Mouse (Mus musculus) embryo, embryonic 10.5 days (tissue): ENCODE data around the gene Scmh1.

Experiments
- DNase-seq: peaks from one replicate; pipeline ENCODE4 v3.0.0-alpha.2; 2015; ENCODE audit warnings: low spot score

Scmh1 gene

GRCm38 (mm10) chr4:120405806-120406638, 941 bp downstream of the Scmh1 start:
- peak; percentile 55 for DNase-seq

GRCm38 (mm10) chr4:120406639-120407273, 1.7 kb downstream of the Scmh1 start:
- no peak for DNase-seq

- no peak for DNase-seq
These were observed 13.0 kb downstream of the Scmh1 start for GRCm38 (mm10) chr4:120418053-120418452.

DNA sequence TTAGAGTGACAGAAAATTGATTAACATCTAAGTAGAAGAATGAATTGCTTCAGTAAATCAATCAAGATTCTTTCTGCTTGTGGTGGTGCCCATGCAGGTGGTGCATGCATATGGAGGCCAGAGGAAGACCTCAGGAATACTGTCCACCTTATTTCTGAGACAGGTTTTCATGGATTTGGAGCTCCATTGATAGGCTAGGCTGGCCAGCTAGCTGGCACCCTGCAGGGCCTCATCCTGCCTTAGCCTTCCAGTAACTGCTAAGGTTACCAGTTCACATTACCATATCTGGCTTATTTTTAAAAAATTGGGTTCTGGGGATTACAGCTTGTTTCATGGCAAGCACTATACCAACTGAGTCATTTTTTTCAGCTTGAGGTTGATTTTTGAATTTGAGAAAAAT, 15.1 kb downstream of the Scmh1 start:
- no peak for DNase-seq

DNA sequence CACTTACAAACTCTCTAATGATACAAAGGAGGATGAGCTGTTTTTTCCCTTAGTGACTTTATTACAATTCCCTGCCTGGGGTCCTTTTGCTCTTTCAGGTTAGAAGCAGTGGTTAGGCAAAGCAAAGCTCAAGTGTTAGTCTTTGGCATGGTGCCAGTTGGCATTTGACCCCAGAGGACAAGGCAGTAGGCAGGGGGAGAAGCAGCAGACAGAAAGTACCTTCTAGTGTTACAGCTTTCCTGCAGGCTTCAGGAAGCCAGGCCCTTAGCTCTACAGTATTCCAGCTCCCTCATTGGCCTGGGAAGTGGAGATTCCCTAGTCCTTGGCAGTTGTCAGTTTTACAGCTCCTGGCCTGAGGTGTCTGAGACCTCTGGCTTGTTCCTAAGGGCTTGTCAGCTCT, 15.6 kb downstream of the Scmh1 start:
- no peak for DNase-seq

DNA sequence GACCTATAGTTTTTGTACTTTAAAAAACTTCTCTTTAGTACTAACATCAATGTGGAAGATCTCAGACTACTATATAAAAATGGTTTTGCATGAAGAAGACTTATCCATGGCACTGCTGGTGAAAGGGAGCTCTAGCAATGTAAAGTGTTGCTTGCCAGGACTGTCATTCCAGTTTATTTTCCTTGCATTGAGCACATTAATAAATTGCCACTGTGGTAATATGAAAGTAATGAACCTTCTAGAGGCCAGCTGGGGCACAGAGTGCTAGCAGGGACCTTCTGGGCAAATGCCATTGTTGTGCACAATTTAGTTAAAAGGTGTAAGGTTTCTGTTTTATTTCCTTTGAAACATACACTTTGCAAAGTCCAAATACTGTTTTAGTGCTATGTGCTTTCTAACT, 25.5 kb downstream of the Scmh1 start:
- DNase-seq: no peak

DNA sequence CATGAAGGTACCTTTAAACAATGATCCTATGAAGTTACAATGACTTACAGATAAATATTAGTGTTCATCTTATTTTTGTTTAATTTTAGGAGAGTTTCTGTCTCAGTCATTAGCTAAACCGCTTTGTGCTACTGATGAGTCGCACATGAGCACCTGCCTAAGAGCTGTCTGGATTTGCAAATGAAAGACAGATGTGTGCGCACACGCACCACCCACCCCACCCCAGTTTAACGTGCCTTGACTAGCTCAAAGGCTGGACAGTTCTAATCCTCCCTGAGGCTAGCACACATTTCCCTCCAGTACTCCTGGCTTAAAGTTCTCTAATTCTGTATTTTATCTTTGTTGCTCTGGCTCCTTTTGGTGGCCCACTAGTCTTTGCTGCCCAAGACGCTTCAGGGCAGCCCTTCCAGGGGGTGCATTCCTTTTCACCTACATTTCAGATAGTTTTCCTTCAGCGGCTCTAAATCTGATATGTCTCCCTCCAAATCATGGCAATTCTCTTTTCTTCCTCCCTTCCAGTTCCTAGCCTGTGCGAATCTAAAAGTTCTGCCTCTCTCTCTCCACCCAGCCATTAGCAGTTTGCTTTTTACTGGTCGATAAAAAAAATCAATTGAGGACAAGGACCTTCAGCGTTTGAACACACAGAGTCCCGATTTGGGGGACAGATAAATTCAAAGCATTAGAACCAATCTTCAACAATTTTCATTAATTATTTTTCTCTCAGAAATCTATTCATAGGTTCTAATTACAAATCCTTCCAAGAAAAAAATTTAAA, 27.7 kb downstream of the Scmh1 start:
- peak; percentile 21 for DNase-seq

DNA sequence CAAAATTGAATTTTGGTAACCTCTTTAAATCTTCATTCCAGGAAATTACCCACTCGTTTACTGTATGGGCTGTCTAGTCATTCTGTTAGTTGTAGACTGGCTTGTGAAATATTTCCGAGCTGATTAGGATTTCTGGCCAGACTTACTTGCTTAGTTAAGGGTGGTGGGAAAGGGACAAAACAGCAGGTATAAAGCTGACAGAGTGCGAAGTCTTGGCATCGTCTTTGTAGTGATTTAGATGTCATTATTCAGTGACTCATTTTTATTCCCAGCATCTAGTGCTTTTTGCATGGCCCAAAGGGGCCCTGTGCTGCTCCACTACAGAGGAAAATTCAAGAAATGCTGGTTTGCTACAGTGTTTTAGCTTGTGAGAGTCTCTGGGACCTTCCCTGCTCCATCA, 56.7 kb downstream of the Scmh1 start:
- no peak for DNase-seq

- DNase-seq: no peak
These were observed 67.9 kb downstream of the Scmh1 start for GRCm38 (mm10) chr4:120472946-120473345.

GRCm38 (mm10) chr4:120487707-120488106, 82.6 kb downstream of the Scmh1 start:
- no peak for DNase-seq

GRCm38 (mm10) chr4:120506955-120507354, 101.9 kb downstream of the Scmh1 start:
- DNase-seq: no peak

GRCm38 (mm10) chr4:120511203-120511602, 106.1 kb downstream of the Scmh1 start:
- DNase-seq: no peak

GRCm38 (mm10) chr4:120514366-120514765, 109.3 kb downstream of the Scmh1 start:
- DNase-seq: no peak

DNA sequence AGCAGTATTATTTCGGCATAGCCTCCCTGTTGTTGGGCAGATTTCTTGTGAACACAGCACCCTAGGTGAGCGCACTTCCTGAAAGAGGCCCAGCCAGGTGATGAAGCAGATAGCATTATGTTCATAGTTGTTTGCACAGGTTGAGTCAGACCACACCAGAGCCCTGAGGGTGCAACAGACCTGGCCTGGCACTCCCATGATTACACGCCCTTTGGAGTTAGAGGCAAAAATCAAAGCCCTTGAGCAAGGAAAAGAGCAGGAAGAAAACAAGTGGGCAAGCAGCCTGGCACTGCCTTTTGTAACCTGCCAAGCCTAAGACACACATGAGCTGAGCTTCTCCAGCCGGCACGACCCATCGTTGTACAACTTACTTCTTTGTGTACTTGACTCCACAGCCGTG, 111.4 kb downstream of the Scmh1 start:
- no peak for DNase-seq

DNA sequence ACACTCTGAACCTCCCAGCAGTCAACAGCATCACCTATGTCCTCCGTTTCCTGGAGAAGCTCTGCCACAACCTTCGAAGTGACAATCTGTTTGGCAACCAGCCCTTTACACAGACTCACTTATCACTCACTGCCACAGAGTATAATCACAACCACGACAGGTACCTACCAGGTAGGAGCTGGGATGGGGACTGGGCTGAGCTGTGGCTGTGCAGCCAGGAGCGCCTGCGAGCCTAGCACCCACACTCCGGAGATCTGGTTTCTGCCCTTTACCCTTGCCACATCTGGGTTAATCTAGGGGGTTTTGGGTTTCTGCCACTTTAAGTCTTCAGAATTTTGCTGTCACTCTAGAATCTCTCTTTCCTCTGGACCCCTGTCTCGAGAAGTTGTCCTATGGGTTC, 111.8 kb downstream of the Scmh1 start:
- DNase-seq: no peak

GRCm38 (mm10) chr4:120517335-120517734, 112.3 kb downstream of the Scmh1 start:
- DNase-seq: no peak

DNA sequence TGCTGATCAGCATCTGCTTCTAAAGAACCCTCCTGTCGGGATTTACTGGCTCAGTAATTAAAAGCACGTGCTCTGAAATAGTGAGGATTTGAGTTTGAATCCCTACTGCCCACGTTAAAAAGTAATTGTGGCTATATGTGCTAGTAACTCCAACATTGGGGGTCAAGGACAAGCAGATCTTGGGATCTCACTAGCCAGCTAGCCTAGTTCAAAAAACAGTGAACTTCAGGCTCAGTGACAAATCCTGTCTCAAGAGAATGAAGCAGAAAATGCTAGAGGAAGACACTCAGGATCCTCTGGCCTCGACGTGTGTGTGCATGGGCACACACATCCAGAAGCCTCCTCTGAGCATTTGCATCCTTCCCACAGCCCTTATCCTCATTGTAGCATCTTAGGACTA, 116.7 kb downstream of the Scmh1 start:
- DNase-seq: no peak

DNA sequence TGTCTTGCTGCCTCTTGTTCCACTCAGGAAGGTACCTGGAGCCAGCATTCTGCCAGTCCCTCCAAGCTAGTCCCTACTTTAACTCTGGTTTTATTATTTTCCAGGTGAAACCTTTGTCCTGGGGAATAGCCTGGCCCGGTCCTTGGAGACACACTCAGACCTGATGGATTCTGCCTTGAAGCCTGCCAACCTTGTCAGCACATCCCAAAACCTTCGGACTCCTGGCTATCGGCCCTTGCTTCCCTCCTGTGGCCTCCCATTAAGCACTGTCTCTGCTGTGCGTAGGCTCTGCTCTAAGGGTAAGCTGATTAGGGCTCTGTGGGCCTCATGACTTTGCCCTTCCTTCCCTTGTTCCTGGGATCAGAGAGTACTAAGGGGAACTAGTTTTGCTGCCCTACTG, 117.3 kb downstream of the Scmh1 start:
- no peak for DNase-seq

- DNase-seq: no peak
These were observed 118.0 kb downstream of the Scmh1 start for GRCm38 (mm10) chr4:120523092-120523491.

DNA sequence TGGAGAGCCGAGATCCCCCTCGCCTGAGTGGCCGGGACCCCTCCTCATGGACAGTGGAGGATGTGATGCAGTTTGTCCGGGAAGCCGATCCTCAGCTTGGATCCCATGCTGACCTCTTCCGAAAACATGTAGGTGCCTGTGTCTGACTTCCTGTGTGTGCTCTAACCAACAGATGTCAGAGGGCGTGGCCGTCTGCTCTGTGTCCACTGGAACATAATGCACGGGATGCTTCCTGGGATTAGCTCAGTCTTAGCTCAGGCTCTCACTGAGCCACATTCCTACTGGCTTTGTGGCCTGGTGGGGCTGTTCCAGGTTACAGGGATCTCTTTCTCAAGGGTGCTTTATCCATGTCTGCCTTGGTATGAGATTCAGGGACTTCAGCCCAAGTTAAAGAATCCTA, 123.1 kb downstream of the Scmh1 start:
- no peak for DNase-seq

DNA sequence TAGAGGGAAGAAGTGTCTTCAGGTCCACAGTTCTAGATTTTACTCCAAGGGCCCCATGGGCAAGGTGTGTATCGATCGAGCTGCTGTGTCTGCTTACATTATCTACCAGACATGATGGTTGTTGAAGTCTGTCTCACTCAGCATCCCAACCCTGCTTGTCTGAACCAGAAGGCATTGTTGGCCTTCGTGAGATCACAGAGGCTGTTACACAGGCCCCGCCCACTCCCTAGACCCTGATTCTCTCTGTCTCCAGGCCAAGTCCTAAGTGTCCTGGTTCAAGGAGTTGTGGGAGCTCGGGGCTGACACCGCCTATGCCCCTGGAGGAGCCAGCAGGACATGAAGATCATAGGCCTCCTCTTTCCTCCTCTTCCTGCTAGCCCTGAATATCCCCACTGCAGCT, 126.9 kb downstream of the Scmh1 start, which contains the start of gene Slfnl1:
Gene Slfnl1, plus strand, starts transcription at position 246 of the 400 bp plus-strand sequence.
- DNase-seq: no peak

DNA sequence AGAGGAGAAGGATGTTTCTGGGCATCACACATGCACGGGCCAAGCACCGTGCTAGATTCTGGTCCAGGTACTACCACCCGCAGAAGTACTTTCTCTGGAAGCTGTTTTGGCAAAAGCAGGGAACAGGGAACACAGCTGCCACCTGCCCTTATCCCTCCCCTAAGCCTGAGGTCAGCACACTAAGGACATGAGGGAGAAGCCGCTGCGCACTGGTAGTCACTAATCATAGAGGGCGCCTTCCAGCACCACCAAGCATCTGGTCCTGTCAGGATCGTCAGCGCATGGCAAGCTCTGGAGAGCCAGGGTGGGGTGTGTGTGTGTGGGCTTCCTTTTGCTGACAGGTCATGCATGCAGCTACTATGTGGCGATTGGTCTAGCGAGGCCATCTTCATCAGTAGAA, 133.6 kb downstream of the Scmh1 start:
- peak; percentile 5 for DNase-seq

DNA sequence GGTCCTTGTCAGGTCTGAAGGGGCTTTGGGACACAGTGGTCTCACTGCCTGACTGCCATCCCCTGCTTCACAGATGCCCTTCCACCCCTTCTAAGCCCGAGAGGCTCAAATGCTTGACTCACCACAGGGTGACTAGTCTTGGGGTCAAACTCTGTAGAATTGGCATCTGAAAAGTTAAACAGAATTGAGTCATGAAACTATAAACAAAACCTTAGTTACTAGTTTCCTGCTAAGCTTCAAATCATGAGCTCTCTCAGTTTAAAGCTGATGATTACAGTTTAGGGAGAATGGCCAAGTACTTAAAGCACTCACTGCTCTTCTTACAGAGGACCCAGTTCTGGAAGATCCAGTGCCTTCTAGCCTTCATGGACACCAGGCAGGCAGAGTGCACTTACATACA, 139.8 kb downstream of the Scmh1 start:
- DNase-seq: no peak
